Mouse (Mus musculus): Measurements from ENCODE around the gene Zfp593.

DNA sequence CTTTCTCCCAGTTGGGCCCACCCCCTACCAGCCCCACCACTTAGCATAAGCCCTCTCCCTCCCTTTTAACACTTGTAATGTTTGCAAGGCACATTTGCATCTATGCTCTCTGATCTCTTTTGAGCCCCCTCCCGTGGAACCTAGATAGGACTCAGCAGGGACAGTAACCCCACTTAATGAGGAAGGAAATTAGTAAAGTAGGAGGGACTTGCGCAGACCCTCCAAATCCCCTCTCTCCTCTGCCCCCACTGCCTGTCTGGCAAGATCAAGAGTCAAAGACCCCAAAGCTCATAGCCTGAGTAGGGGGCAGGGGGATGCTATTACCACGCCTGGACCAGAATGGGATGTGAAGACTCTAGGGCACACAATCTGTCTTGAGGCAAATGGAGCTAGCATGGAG, 9.4 kb upstream of the Zfp593 start:
- TF ChIP-seq POLR2A (IDR thresholded peaks at IDR 0.05; ENCODE audit: extremely low read depth, insufficient read depth, low read length) (no peak), CTCF (IDR thresholded peaks at IDR 0.05; ENCODE audit: low read depth, low read length) (no peak)
